Mouse (Mus musculus) intestine, embryonic 16.5 days (tissue): ENCODE results near the gene Pgap2. TPM values are rescaled to one million over a fixed set of nuclear protein-coding genes. Genes with fewer than 3 reads are reported as not detected.

Experiments used
- ATAC-seq: fragments of 200-750 bp; cut with Nextera tagmentation; 2 replicates; pipeline ENCODE4 v1.8.0; 2017; ENCODE audit warnings: moderate TSS enrichment, moderate library complexity
- H3K27ac ChIP-seq: fragments of 300-500 bp; sonication (generic); 2 replicates; pipeline ENCODE4 v1.5.1; 2014; ENCODE audit warnings: mild to moderate bottlenecking, low read length
- H3K27me3 ChIP-seq: fragments of 300-500 bp; sonication (generic); replicated peaks from 2 replicates; pipeline ENCODE4 v1.6.1; 2014; ENCODE audit warnings: low read length, control low read depth, mixed read lengths; ENCODE audit not compliant: control insufficient read depth, insufficient read depth
- H3K36me3 ChIP-seq: fragments of 300-500 bp; sonication (generic); 2 replicates; pipeline ENCODE4 v1.6.1; 2014; ENCODE audit warnings: low read length, control low read depth; ENCODE audit not compliant: control insufficient read depth, insufficient read depth
- H3K4me1 ChIP-seq: fragments of 300-500 bp; sonication (generic); 2 replicates; pipeline ENCODE4 v1.6.1; 2014; ENCODE audit warnings: low read length, control low read depth, mixed read lengths; ENCODE audit not compliant: control insufficient read depth, insufficient read depth
- H3K4me2 ChIP-seq: fragments of 300-500 bp; sonication (generic); 2 replicates; pipeline ENCODE4 v1.6.1; 2014; ENCODE audit warnings: low read depth, low read length, control low read depth
- H3K4me3 ChIP-seq: fragments of 300-500 bp; sonication (generic); 2 replicates; pipeline ENCODE4 v1.5.1; 2014; ENCODE audit warnings: mild to moderate bottlenecking, low read length
- H3K9ac ChIP-seq: fragments of 300-500 bp; sonication (generic); 2 replicates; pipeline ENCODE4 v1.6.1; 2014; ENCODE audit warnings: low read depth, low read length
- H3K9me3 ChIP-seq: fragments of 300-500 bp; sonication (generic); 2 replicates; pipeline ENCODE4 v1.6.1; 2016; ENCODE audit warnings: low read length, control low read depth; ENCODE audit not compliant: control insufficient read depth
- WGBS: fragments of 180-500 bp; shearing (Covaris S2); extraction: QIAGEN DNeasy Blood & Tissue Kit; methylation state at CpG from one replicate; pipeline ENCODE4 v1.1.7; 2014; 5-methylcytosine and 5-hydroxymethylcytosine counted together
- polyA plus RNA-seq: library from polyadenylated mRNA; unstranded; fragments of >200 nt; fragmentation: Nextera tagmentation; extraction: Ambion mirVana; gene quantifications from 2 replicates; pipeline ENCODE4 v1.2.1, GENCODE M21; 2015

Pgap2 gene
- polyA plus RNA-seq, 1 experiment from 2014 or later, result 126 TPM

- ATAC-seq, result no peak
- Histone ChIP-seq H3K27ac (no peak overlapping the region), H3K4me1 (peaks cover 18% of the 10 kb centered on the region), H3K9ac (no peak overlapping the region), H3K4me3 (no peak overlapping the region), H3K27me3 (no peaks in the 10 kb centered on the region), H3K9me3 (no peaks in the 10 kb centered on the region), H3K4me2 (no peak overlapping the region), H3K36me3 (peaks cover 23% of the 10 kb centered on the region; the same call in 1 of the 2 replicates)
- WGBS, result 83% methylated on average over 8 of the region's 8 CpGs
These were observed 28.8 kb downstream of the Pgap2 start for GRCm38 (mm10) chr7:102238686-102239286.

- peaks cover 26% of the 10 kb centered on the region for H3K4me1 ChIP-seq
- no peak overlapping the region for H3K4me2 ChIP-seq
- H3K9ac ChIP-seq, result no peak overlapping the region
- 86% methylated on average over 16 of the region's 16 CpGs for WGBS
- H3K27ac ChIP-seq, result no peak overlapping the region
- H3K27me3 ChIP-seq, result no peaks in the 10 kb centered on the region
- no peak for ATAC-seq
- peaks cover 23% of the 10 kb centered on the region; the same call in 1 of the 2 replicates for H3K36me3 ChIP-seq
- no peak overlapping the region for H3K4me3 ChIP-seq
- H3K9me3 ChIP-seq, result no peaks in the 10 kb centered on the region
These were observed 29.6 kb downstream of the Pgap2 start for GRCm38 (mm10) chr7:102239591-102239990.

DNA sequence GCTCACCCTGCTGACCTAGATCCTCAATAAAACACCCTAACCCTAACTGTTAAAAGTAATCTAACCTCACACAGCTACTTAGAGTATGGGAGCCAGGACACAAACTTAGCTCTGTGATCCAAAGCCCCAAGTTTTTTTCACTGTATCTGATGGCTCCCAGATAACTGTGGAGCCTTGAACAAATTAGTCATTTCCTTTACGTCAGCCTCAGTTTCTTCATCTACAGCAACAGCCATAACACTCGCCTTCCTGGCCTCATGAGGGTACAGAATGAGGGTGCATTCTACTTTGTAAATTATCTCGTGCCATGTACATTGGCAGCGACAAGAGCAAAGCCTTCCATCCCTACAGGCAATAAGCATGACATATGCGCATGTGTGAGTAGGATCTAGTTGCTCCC lies 32.4 kb downstream of the Pgap2 start:
- no peak overlapping the region for H3K9ac ChIP-seq
- H3K4me3 ChIP-seq, result no peak overlapping the region
- peaks cover 53% of the 10 kb centered on the region for H3K4me1 ChIP-seq
- 0 out of 2 replicates have a peak, but pooled peaks cover 11% of the 10 kb centered on the region for H3K36me3 ChIP-seq
- ATAC-seq, result no peak
- no peak overlapping the region for H3K4me2 ChIP-seq
- no peaks in the 10 kb centered on the region for H3K9me3 ChIP-seq
- peak overlapping the region; percentile 30 for H3K27ac ChIP-seq
- no peaks in the 10 kb centered on the region for H3K27me3 ChIP-seq
- WGBS, result 79% methylated on average over 5 of the region's 5 CpGs

DNA sequence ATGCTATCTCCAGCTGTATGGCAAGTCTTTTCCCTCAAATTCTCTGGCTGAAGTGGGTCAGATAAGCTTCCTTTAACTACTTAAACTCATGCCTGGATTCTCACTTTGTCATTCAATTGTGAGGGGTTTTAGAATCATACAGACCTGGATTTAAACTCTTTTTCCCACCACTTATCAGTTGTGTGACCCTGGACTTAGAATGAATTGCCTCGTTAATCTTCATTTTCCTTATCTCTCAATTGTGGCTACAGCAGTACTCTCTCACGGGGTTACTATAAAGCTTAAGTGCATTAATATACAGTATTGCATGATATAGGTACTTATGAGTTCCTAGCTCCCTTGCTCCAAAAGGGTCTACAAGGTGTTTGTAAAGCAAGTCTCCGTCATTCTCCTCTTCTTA lies 32.9 kb downstream of the Pgap2 start:
- peak overlapping the region; percentile 30 for H3K27ac ChIP-seq
- 62% methylated on average over 3 of the region's 3 CpGs for WGBS
- ATAC-seq, result peak; percentile 37

GRCm38 (mm10) chr7:102243870-102244269 lies 33.9 kb downstream of the Pgap2 start:
- Histone ChIP-seq H3K4me3 (no peak overlapping the region), H3K4me1 (peaks cover 68% of the 10 kb centered on the region), H3K36me3 (0 out of 2 replicates have a peak, but pooled peaks cover 9% of the 10 kb centered on the region), H3K4me2 (no peak overlapping the region), H3K27ac (peak overlapping the region; percentile 78), H3K27me3 (no peaks in the 10 kb centered on the region), H3K9me3 (no peaks in the 10 kb centered on the region), H3K9ac (no peak overlapping the region)
- 68% methylated on average over 2 of the region's 2 CpGs for WGBS
- ATAC-seq, result peak; percentile 16; the same call in 1 of the 2 replicates

More for the DNA sequence above, 32.9 kb downstream of the Pgap2 start:
- H3K4me1 ChIP-seq, result peaks cover 59% of the 10 kb centered on the region
- H3K27me3 ChIP-seq, result no peaks in the 10 kb centered on the region
- H3K9me3 ChIP-seq, result no peaks in the 10 kb centered on the region
- no peak overlapping the region for H3K9ac ChIP-seq
- H3K4me3 ChIP-seq, result no peak overlapping the region
- 0 out of 2 replicates have a peak, but pooled peaks cover 9% of the 10 kb centered on the region for H3K36me3 ChIP-seq
- H3K4me2 ChIP-seq, result no peak overlapping the region

DNA sequence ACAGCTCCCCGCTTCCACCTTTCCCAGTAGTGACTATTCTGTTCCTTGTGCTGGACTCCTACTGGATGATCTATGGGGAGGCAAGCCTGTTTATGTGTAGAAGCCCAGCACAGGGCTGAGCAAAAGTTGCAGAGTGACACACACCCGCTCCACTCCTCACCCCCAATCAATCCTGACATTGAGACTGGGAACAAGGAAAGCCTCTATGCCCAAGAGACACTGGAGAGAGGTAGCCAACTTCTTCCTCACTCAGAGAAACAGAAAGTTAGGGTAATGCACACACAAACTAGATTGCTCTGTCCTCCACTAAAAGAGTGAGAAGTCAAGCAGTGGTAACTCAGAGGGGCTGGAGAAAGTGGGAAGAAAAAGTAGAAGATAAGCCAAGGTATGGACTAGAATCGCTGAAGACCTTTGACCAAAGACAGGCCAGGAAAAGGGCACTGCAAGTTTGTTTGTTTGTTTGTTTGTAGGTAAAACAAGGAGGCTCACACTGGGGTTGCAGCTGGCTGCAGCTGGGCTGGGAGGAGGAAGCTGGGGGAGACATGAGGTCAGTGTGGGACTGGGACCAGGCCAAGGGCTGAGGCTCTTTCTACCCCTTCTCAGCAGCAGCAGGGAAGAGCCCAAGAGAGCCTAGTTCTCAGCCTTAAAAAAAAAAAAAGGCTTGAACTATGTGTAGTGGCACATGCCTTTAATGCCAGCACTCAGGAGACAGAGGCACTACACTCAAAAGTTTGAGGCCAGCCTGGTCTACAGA lies 35.0 kb downstream of the Pgap2 start:
- 69% methylated on average over 3 of the region's 3 CpGs for WGBS
- H3K36me3 ChIP-seq, result 0 out of 2 replicates have a peak, but pooled peaks cover 6% of the 10 kb centered on the region
- ATAC-seq, result peak; percentile 4; the same call in 1 of the 2 replicates
- no peak overlapping the region for H3K4me2 ChIP-seq
- peak overlapping the region; percentile 53 for H3K27ac ChIP-seq
- no peak overlapping the region for H3K9ac ChIP-seq
- no peaks in the 10 kb centered on the region for H3K27me3 ChIP-seq
- H3K4me3 ChIP-seq, result no peak overlapping the region
- H3K4me1 ChIP-seq, result peaks cover 69% of the 10 kb centered on the region
- H3K9me3 ChIP-seq, result no peaks in the 10 kb centered on the region

DNA sequence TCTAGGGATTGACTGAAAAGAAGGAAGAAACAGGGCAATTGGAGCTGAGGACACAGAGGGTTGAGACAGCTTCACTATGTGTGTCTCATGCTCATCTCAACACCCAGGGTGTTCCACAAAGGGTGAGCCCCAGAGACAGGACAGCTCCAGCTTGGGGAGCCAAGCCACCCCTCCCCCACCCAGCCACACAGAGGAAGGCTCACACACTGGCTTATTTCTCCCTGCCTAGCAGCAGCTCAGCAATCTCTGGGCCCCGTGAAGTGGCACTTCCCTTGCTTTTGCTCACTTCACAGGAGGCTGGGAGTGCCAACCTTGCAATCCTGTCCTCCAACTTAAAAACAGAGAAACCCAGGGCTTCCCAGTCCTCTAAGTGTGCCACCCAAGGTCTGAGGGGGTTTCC lies 35.8 kb downstream of the Pgap2 start:
- Histone ChIP-seq H3K4me1 (peaks cover 69% of the 10 kb centered on the region), H3K4me3 (no peak overlapping the region), H3K9me3 (no peaks in the 10 kb centered on the region), H3K36me3 (0 out of 2 replicates have a peak, but pooled peaks cover 5% of the 10 kb centered on the region), H3K27ac (peak overlapping the region; percentile 31), H3K27me3 (no peaks in the 10 kb centered on the region), H3K4me2 (0 out of 2 replicates have a peak overlapping the region, but pooled peaks have one; percentile 84), H3K9ac (peak overlapping the region; percentile 14; the same call in 1 of the 2 replicates)
- WGBS, result 0% methylated on average over 1 of the region's 1 CpGs
- ATAC-seq, result no peak

DNA sequence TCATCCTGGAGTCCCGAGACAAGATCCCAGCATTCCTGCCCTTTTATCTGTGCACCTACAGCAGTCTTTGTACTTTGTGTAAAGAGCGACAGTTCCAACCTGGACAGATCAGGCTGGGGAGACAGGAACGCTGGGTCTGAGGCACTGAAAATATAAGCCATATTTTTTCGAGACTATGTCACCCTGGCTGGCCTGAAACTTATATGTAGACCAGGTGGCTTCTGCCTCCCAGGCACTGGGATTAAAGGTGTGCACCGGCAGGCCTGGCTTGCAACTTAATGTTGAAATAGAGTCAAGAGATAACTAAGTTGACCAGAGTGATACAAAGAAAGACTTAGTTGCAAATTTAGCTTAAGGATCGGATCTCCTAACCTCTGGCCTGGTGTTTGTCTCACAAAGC lies 36.3 kb downstream of the Pgap2 start:
- WGBS, result 44% methylated on average over 6 of the region's 6 CpGs
- Histone ChIP-seq H3K4me1 (peaks cover 71% of the 10 kb centered on the region), H3K27ac (peak overlapping the region; percentile 31), H3K9me3 (no peaks in the 10 kb centered on the region), H3K27me3 (no peaks in the 10 kb centered on the region), H3K9ac (peak overlapping the region; percentile 14; the same call in 1 of the 2 replicates), H3K4me3 (no peak overlapping the region), H3K36me3 (no peaks in the 10 kb centered on the region), H3K4me2 (peak overlapping the region; percentile 84; the same call in 1 of the 2 replicates)
- ATAC-seq, result no peak
